Mouse (Mus musculus) MEL (cell line): ENCODE measurements at regions not wholly inside any gene's neighbourhood (a gene's known extent, or its start where the extent isn't known, plus 50 kb on each side); places are given as distances from the start of the nearest gene placed in this dataset.

Experiments
- CTCF ChIP-seq, 3 experiments: IDR thresholded peaks in 2 of 3; conservative IDR thresholded peaks in 1 of 3; 2 replicates each; pipeline ENCODE4 v1.5.1; 2011 to 2012; ENCODE audit warnings: low read length in 3 of 3, low read depth in 2 of 3, mild to moderate bottlenecking in 2 of 3, improper control_type of control experiment in 1 of 3, inconsistent platforms in 1 of 3, mixed read lengths in 1 of 3, moderate library complexity in 1 of 3; ENCODE audit not compliant: control insufficient read depth in 1 of 3, insufficient read depth in 1 of 3, poor library complexity in 1 of 3, severe bottlenecking in 1 of 3
- E2F4 ChIP-seq: IDR thresholded peaks from 2 replicates; pipeline ENCODE4 v1.6.1; 2011; ENCODE audit warnings: low read depth, low read length, improper control_type of control experiment, borderline replicate concordance
- POLR2A ChIP-seq, 2 experiments: IDR thresholded peaks; 2 replicates each; pipeline ENCODE4 v1.6.1; 2011 to 2012; ENCODE audit warnings: low read length in 2 of 2, mild to moderate bottlenecking in 2 of 2, control low read depth in 1 of 2, improper control_type of control experiment in 1 of 2, low read depth in 1 of 2, moderate library complexity in 1 of 2; ENCODE audit not compliant: control insufficient read depth in 1 of 2, insufficient read depth in 1 of 2, poor library complexity in 1 of 2
- POLR2AphosphoS5 ChIP-seq: IDR thresholded peaks from 2 replicates; pipeline ENCODE4 v1.6.1; 2012; ENCODE audit warnings: low read depth, borderline replicate concordance, mild to moderate bottlenecking, inconsistent platforms, low read length, moderate library complexity, mixed read lengths
- TCF12 ChIP-seq: IDR thresholded peaks from 2 replicates; pipeline ENCODE4 v1.6.1; 2014; ENCODE audit warnings: low read depth, mild to moderate bottlenecking, inconsistent platforms, low read length, improper control_type of control experiment, moderate library complexity

DNA sequence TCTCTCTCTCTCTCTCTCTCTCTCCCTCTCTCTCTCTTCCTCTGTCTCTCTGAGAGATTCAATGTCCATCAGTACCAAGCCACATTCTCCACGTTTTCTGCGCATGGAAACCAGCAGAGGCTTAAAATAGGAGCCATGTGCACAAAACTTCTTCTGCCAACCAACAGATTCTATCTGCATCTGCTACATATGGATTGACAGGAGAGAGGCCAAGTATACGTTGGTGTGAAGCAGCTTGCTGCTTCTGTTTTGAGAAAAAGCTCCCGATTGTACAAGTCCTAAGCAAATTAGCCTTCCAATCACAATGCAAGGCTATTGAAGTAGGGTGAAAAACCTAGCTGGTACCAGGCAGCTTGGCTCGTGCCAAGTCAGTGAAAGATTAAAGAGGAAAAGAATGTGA is 283.7 kb upstream of the Dpyd start:
- TF ChIP-seq CTCF (IDR thresholded peaks at IDR 0.05 in 2 of 3, conservative IDR thresholded peaks at IDR 0.05 in 1 of 3; ENCODE audit: control insufficient read depth in 1 of 3, insufficient read depth in 1 of 3, low read depth in 2 of 3, low read length in 3 of 3, poor library complexity in 1 of 3, severe bottlenecking in 1 of 3) (no peak), POLR2AphosphoS5 (no peak), TCF12 (no peak), E2F4 (no peak), POLR2A (IDR thresholded peaks at IDR 0.05; ENCODE audit: control insufficient read depth in 1 of 2, insufficient read depth in 1 of 2, low read depth in 1 of 2, low read length in 2 of 2, poor library complexity in 1 of 2) (no peak)
